Mouse (Mus musculus) neural tube, embryonic 13.5 days (tissue): ENCODE data around the gene Irf2bpl. TPM values are rescaled to one million over a fixed set of nuclear protein-coding genes. Genes with fewer than 3 reads are reported as not detected.

Experiments
- ATAC-seq: fragments of 200-750 bp; cut with Nextera tagmentation; 2 replicates; pipeline ENCODE4 v1.8.0; 2017; ENCODE audit warnings: low read depth, mild to moderate bottlenecking, moderate TSS enrichment, moderate library complexity
- H3K27ac ChIP-seq: fragments of 300-500 bp; sonication (generic); replicated peaks from 2 replicates; pipeline ENCODE4 v1.5.1; 2015; ENCODE audit warnings: moderate library complexity, mild to moderate bottlenecking, inconsistent platforms
- H3K27me3 ChIP-seq: fragments of 300-500 bp; sonication (generic); 2 replicates; pipeline ENCODE4 v1.6.1; 2015; ENCODE audit warnings: mild to moderate bottlenecking, inconsistent platforms
- H3K36me3 ChIP-seq: fragments of 300-500 bp; sonication (generic); 2 replicates; pipeline ENCODE4 v1.6.1; 2015; ENCODE audit warnings: mild to moderate bottlenecking, inconsistent platforms
- H3K4me1 ChIP-seq: fragments of 300-500 bp; sonication (generic); replicated peaks from 2 replicates; pipeline ENCODE4 v1.6.1; 2015; ENCODE audit warnings: inconsistent platforms
- H3K4me2 ChIP-seq: fragments of 300-500 bp; sonication (generic); 2 replicates; pipeline ENCODE4 v1.6.1; 2015; ENCODE audit warnings: inconsistent platforms, mild to moderate bottlenecking, moderate library complexity
- H3K4me3 ChIP-seq: fragments of 300-500 bp; sonication (generic); 2 replicates; pipeline ENCODE4 v1.5.1; 2015; ENCODE audit warnings: mild to moderate bottlenecking, inconsistent platforms
- H3K9ac ChIP-seq: fragments of 300-500 bp; sonication (generic); 2 replicates; pipeline ENCODE4 v1.6.1; 2015; ENCODE audit warnings: moderate library complexity, mild to moderate bottlenecking, inconsistent platforms
- H3K9me3 ChIP-seq: fragments of 300-500 bp; sonication (generic); 2 replicates; pipeline ENCODE4 v1.6.1; 2016; ENCODE audit warnings: inconsistent platforms
- whole genome bisulfite sequencing: fragments of 180-500 bp; shearing (Covaris S2); methylation state at CpG from one replicate; pipeline ENCODE4 v1.1.7; 2015; 5-methylcytosine and 5-hydroxymethylcytosine counted together
- polyA plus RNA-seq: library from polyadenylated mRNA; unstranded; fragments of >200 nt; fragmentation: Nextera tagmentation; extraction: Ambion mirVana; gene quantifications from 2 replicates; pipeline ENCODE4 v1.2.1, GENCODE M21; 2015

Irf2bpl gene
- polyA plus RNA-seq, 1 experiment from 2014 or later: 59.9 TPM

DNA sequence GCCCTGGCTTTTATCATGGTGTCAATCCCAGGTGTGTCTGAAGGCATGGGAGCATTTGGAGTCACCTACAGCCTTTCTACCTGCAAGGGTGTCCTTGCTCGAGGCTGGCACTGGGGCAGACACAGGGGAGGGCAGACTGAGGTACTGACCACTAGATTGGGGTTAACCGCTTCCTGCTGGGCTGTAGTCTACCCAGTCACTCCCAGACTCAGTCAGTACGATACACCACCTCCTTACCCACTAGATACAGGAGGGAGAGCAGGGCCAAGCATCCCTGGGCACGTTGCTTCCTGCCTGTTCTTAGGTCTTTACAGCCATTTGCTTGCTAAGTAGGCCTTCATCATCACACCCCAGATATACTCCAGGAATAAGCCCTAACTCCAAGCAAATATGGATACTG lies 44.1 kb downstream of the Irf2bpl start:
- ATAC-seq: no peak
- H3K4me2 ChIP-seq: no peak overlapping the region
- 81% methylated on average over 4 of the region's 4 CpGs for WGBS
- H3K27me3 ChIP-seq: no peaks in the 10 kb centered on the region
- no peak overlapping the region for H3K4me3 ChIP-seq
- no peaks in the 10 kb centered on the region for H3K9me3 ChIP-seq
- H3K4me1 ChIP-seq: peaks cover 18% of the 10 kb centered on the region
- H3K9ac ChIP-seq: no peak overlapping the region
- H3K27ac ChIP-seq: no peak overlapping the region
- no peaks in the 10 kb centered on the region for H3K36me3 ChIP-seq

DNA sequence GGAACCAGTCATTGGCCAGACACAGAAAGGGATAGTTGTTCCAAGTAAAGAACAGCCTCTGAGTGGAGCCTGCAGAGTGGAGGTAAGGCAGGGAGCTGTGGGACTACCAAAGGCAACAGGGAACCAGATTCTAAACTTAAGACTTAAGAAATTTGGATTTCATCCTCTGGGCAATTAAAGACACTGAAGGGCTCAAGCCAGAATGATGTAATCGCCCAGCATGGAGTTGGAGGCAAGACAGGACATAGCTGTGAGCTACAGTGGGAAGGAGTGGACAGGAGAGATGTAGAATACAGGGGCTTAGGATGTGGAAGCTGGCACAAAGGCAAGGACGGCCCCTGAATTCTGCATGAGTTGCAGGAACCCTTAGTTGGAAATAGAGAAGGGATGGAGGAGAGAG lies 46.4 kb downstream of the Irf2bpl start:
- Histone ChIP-seq H3K4me1 (peaks cover 23% of the 10 kb centered on the region), H3K36me3 (no peaks in the 10 kb centered on the region), H3K9ac (no peak overlapping the region), H3K27ac (no peak overlapping the region), H3K27me3 (no peaks in the 10 kb centered on the region), H3K4me2 (no peak overlapping the region), H3K4me3 (no peak overlapping the region), H3K9me3 (no peaks in the 10 kb centered on the region)
- 67% methylated on average over 2 of the region's 2 CpGs for WGBS
- no peak for ATAC-seq

GRCm38 (mm10) chr12:86836431-86837047 lies 48.1 kb downstream of the Irf2bpl start:
- H3K4me2 ChIP-seq: 0 out of 2 replicates have a peak overlapping the region, but pooled peaks have one; percentile 21

DNA sequence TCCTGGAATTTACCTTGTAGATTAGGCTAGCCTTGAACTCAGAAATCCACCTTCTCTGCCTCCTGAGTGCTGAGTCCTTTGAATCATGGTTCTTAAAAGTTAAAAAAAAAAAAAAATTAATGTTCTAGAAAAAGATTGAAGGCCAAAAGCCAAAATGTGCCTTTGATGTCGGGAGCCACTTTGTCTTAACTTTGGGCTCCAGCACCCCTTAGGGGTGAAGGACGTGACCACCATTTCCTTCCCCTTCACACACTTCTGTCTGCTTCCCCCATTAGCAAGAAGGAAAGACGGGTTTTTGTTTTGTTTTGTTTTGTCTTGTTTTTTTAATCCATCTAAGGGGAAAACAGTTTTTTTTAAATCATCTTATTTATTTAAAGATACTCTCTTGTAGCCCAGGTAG lies 48.7 kb downstream of the Irf2bpl start:
- H3K36me3 ChIP-seq: no peaks in the 10 kb centered on the region
- no peaks in the 10 kb centered on the region for H3K27me3 ChIP-seq
- H3K4me1 ChIP-seq: peaks cover 36% of the 10 kb centered on the region
- H3K4me2 ChIP-seq: no peak overlapping the region
- H3K9me3 ChIP-seq: no peaks in the 10 kb centered on the region
- ATAC-seq: no peak
- no peak overlapping the region for H3K4me3 ChIP-seq
- no peak overlapping the region for H3K9ac ChIP-seq
- 93% methylated on average over 3 of the region's 3 CpGs for WGBS
- H3K27ac ChIP-seq: no peak overlapping the region

More at GRCm38 (mm10) chr12:86836431-86837047, 48.1 kb downstream of the Irf2bpl start:
- no peak overlapping the region for H3K4me3 ChIP-seq
- 39% methylated on average over 23 of the region's 23 CpGs for WGBS
- no peak overlapping the region for H3K9ac ChIP-seq
- no peaks in the 10 kb centered on the region for H3K27me3 ChIP-seq
- ATAC-seq: no peak; the same call in 1 of the 2 replicates
- peaks cover 33% of the 10 kb centered on the region for H3K4me1 ChIP-seq
- no peak overlapping the region for H3K27ac ChIP-seq
- no peaks in the 10 kb centered on the region for H3K9me3 ChIP-seq
- no peaks in the 10 kb centered on the region for H3K36me3 ChIP-seq

DNA sequence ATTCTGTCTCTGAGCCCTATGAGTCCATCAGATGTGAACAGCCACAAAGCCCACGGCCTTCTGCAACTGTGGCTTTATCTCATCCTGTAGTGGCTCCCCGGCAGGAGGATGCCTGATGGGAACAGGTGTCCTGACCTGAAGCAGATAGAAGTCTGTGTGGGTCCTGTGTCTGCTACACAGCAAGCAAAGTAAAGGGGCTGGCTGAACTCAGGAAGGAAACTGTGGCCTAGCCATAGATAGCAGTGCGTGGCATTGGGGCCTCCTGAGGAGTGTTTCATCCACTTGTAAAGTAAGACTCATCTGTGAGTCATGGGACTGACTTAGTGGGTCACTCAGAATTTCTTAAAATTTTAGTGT lies 50.2 kb downstream of the Irf2bpl start:
- H3K9me3 ChIP-seq: no peaks in the 10 kb centered on the region
- ATAC-seq: no peak
- 82% methylated on average over 3 of the region's 3 CpGs for WGBS

DNA sequence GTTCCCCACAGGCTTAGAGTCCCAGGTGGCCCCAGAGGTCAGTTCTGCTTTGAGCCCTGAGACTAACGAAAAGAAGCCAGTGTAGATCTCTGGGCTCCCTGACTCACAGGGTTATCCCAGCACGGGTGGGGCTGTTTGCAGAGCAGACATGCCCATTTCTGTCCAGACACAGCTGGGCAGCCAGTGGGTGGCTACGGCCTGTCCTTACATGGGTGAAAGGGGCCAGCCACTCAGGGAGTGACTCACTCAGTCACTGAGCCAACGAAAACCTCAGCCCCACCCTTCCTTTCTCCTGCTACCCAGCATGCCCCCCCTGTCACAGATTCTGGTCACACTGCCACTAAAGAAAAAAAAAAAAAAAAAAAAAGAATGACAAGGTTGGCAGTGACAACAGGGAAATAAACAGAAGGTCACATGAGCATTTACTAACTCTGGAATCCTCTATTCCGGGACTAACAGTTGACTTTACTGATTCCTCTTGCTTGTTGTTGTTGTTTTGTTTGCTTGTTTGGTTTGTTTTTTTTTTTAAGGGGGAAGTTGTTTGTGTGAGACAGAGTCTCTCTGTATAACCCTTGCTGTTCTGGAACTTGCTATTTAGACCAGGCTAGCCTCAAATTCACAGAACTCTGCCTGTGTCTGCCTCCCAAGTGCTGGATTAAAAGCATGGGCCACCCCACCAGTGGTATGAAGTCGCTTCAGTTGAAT lies 50.7 kb downstream of the Irf2bpl start:
- no peak overlapping the region for H3K4me2 ChIP-seq
- H3K27me3 ChIP-seq: no peaks in the 10 kb centered on the region
- WGBS: 62% methylated on average over 6 of the region's 6 CpGs
- no peaks in the 10 kb centered on the region for H3K9me3 ChIP-seq
- H3K4me1 ChIP-seq: peaks cover 47% of the 10 kb centered on the region
- no peaks in the 10 kb centered on the region for H3K36me3 ChIP-seq
- H3K9ac ChIP-seq: no peak overlapping the region
- H3K4me3 ChIP-seq: no peak overlapping the region
- peak overlapping the region; percentile 86; the same call in 1 of the 2 replicates for H3K27ac ChIP-seq
- ATAC-seq: no peak

More for the DNA sequence above, 50.2 kb downstream of the Irf2bpl start:
- Histone ChIP-seq H3K4me1 (peaks cover 47% of the 10 kb centered on the region), H3K36me3 (no peaks in the 10 kb centered on the region), H3K4me2 (no peak overlapping the region), H3K9ac (no peak overlapping the region), H3K27me3 (no peaks in the 10 kb centered on the region), H3K27ac (no peak overlapping the region), H3K4me3 (no peak overlapping the region)

- Histone ChIP-seq H3K4me3 (no peak overlapping the region), H3K27me3 (no peaks in the 10 kb centered on the region), H3K9ac (peak overlapping the region; percentile 65; the same call in 1 of the 2 replicates), H3K36me3 (no peaks in the 10 kb centered on the region), H3K27ac (peak overlapping the region; percentile 86), H3K4me1 (peaks cover 43% of the 10 kb centered on the region), H3K9me3 (no peaks in the 10 kb centered on the region), H3K4me2 (peak overlapping the region; percentile 47; the same call in 1 of the 2 replicates)
- ATAC-seq: no peak
- WGBS: 63% methylated on average over 11 of the region's 11 CpGs
Measured at GRCm38 (mm10) chr12:86832551-86833182, 51.9 kb downstream of the Irf2bpl start.

DNA sequence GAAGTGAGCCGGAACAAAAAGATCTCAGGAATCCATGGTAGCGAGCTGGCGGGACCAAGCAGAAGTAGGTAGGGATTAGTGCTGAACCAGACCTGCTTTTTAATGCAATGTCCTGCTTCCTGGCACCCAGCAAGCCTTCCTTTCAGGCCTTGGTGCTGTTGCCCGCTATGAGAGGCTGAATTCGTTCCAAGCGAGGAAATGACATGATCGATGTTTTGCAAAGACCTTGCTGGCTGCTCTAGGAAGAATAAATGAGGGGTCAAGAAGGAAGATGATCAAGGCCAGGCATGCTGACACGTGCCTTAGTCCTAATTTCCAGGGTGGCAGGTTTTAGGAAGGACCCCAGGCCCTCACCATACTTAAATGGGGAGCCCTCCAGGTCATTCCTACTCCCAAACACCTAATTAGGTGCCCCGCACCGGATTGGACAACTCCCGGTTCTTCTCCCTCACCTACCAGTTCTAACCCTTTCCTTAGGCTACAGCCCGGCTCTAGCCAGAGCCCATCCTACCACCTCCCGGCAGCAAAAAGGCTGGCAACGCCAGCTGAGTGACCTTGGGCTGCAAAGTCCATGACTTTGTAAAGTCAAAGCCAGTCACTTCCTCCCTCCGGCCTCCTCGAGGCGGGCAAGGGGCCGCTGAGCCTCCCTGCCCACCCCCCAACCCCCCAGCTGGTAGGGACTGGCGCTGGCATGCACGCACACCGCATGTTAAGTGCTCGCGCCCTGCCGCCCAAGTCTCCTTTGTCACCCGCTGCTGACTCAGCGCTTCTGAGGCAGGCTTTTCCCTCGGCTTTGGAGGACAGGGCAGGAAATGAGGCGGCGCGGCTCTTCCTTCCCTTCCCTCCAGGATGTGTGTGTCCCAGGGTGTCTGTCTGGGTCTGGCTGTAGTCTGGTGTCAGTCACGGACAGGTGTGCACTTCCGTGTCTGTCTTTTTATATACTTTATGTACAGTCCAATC lies 52.7 kb downstream of the Irf2bpl start:
- no peaks in the 10 kb centered on the region for H3K36me3 ChIP-seq
- peak overlapping the region; percentile 86 for H3K27ac ChIP-seq
- peak; percentile 75 for ATAC-seq
- peaks cover 51% of the 10 kb centered on the region for H3K4me1 ChIP-seq
- peak overlapping the region; percentile 0; the same call in 1 of the 2 replicates for H3K4me3 ChIP-seq
- no peaks in the 10 kb centered on the region for H3K9me3 ChIP-seq
- H3K4me2 ChIP-seq: peak overlapping the region; percentile 47
- H3K27me3 ChIP-seq: no peaks in the 10 kb centered on the region
- WGBS: 23% methylated on average over 32 of the region's 32 CpGs
- H3K9ac ChIP-seq: peak overlapping the region; percentile 65

Other genes starting within 250 kb of the Irf2bpl start
- gene Vash1, start 206.1 kb downstream of the Irf2bpl start, polyA plus RNA-seq: 30.6 and 34.0 TPM in 2 replicates
- 12.6 and 16.1 TPM in 2 replicates for gene Angel1, start 158.3 kb downstream of the Irf2bpl start, polyA plus RNA-seq
- gene Lrrc74a, start 150.4 kb downstream of the Irf2bpl start, polyA plus RNA-seq: not detected in 2 replicates
- 39.2 and 45.6 TPM in 2 replicates for gene Cipc, start 62.2 kb upstream of the Irf2bpl start, polyA plus RNA-seq
- gene Zdhhc22, start 105.6 kb upstream of the Irf2bpl start, polyA plus RNA-seq: 17.1 and 23.5 TPM in 2 replicates
- 6.1 and 7.1 TPM in 2 replicates for gene Tmem63c, start 136.5 kb upstream of the Irf2bpl start, polyA plus RNA-seq
- gene Ngb, start 217.7 kb upstream of the Irf2bpl start, polyA plus RNA-seq: 1.0 and 1.2 TPM in 2 replicates